Mouse (Mus musculus) liver, postnatal 0 days (tissue): Measurements from ENCODE around the gene Dnah2.

ENCODE experiments used
- CTCF ChIP-seq: sonication (generic); IDR thresholded peaks from 2 replicates; pipeline ENCODE4 v1.5.1; 2016; ENCODE audit warnings: antibody characterized with exemption, low read depth
- EP300 ChIP-seq: IDR thresholded peaks from 2 replicates; pipeline ENCODE4 v1.6.1; 2016; ENCODE audit warnings: antibody characterized with exemption, low read depth, mild to moderate bottlenecking

DNA sequence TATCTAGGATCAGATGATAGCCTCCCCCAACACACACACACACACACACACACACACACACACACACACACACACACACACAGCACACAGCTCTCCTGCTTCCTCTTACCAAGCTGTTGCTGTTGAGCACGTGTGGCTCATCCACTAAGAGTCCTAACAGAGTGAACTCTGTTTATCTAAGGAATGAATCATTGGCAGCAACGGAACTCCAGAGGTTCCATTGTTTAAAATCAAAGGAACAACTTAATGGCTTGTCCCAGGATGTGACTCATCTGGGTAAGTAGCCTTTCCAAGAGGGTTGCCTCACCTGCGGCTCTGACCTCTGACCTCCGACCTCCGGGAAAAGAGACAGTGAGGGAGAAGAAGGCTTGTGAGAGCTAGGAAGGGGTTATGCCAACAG, 105.6 kb downstream of the Dnah2 start:
- no peak for TF ChIP-seq CTCF
- no peak for TF ChIP-seq EP300
